Mouse (Mus musculus) midbrain, embryonic 12.5 days (tissue): ENCODE results near the gene Mtfp1. TPM values are rescaled to one million over a fixed set of nuclear protein-coding genes. Genes with fewer than 3 reads are reported as not detected.

ENCODE experiments used
- ATAC-seq: fragments of 200-750 bp; cut with Nextera tagmentation; 2 replicates; pipeline ENCODE4 v1.8.0; 2017; ENCODE audit warnings: low read depth, moderate TSS enrichment, moderate library complexity; ENCODE audit not compliant: low FRiP score
- H3K27ac ChIP-seq: fragments of 300-500 bp; sonication (generic); replicated peaks from 2 replicates; pipeline ENCODE4 v1.5.1; 2016; ENCODE audit warnings: mild to moderate bottlenecking
- H3K27me3 ChIP-seq: fragments of 300-500 bp; sonication (generic); 2 replicates; pipeline ENCODE4 v1.6.1; 2016; ENCODE audit warnings: mild to moderate bottlenecking
- H3K36me3 ChIP-seq: fragments of 300-500 bp; sonication (generic); 2 replicates; pipeline ENCODE4 v1.6.1; 2016
- H3K4me1 ChIP-seq: fragments of 300-500 bp; sonication (generic); 2 replicates; pipeline ENCODE4 v1.6.1; 2016
- H3K4me2 ChIP-seq: fragments of 300-500 bp; sonication (generic); replicated peaks from 2 replicates; pipeline ENCODE4 v1.6.1; 2016; ENCODE audit warnings: mild to moderate bottlenecking, moderate library complexity
- H3K4me3 ChIP-seq: fragments of 300-500 bp; sonication (generic); 2 replicates; pipeline ENCODE4 v1.5.1; 2016; ENCODE audit warnings: mild to moderate bottlenecking
- H3K9ac ChIP-seq: fragments of 300-500 bp; sonication (generic); replicated peaks from 2 replicates; pipeline ENCODE4 v1.6.1; 2016; ENCODE audit warnings: mild to moderate bottlenecking, moderate library complexity
- H3K9me3 ChIP-seq: fragments of 300-500 bp; sonication (generic); 2 replicates; pipeline ENCODE4 v1.6.1; 2016; ENCODE audit warnings: mild to moderate bottlenecking
- WGBS: fragments of 180-500 bp; shearing (Covaris S2); methylation state at CpG from one replicate; pipeline ENCODE4 v1.1.7; 2016; 5-methylcytosine and 5-hydroxymethylcytosine counted together
- microRNA-seq: library from miRNA; unstranded; fragments of <30 nt; microRNA quantifications from one replicate; pipeline ENCODE4, GENCODE M21; 2017
- polyA plus RNA-seq: library from polyadenylated mRNA; unstranded; fragments of >200 nt; fragmentation: Nextera tagmentation; extraction: Ambion mirVana; gene quantifications from 2 replicates; pipeline ENCODE4 v1.2.1, GENCODE M21; 2016

Mtfp1 gene
- polyA plus RNA-seq, 1 experiment from 2014 or later: 5.9 TPM

DNA sequence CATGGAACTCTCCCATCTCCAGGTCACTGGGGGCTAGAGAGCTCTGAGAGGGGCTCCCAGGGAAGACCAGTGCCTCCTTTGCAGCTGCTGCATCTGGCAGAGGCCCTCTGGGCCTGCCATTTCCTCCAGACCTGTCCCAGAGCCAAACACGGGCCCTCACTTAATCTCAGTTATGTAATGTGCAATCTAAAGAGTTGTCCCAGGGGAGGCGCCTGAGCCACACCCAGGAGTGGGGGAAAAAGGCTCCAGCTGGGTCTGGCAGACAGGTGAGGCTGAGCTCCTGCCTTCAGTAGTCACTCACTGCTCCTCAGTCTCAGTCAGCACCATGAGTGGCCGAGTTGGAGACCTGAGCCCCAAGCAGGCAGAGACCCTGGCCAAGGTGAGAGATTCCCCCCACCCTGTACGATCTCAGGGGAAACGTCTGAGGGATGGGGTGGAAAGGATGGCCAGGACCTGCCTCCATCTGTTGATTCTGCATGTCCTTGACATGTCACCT is 30.6 kb downstream of the Mtfp1 start, which contains the start of gene Sec14l3:
Sec14l3 (plus strand) TSS at position 215 of the 496 bp plus-strand sequence.
- Histone ChIP-seq H3K4me1 (no peaks in the 10 kb centered on the region), H3K4me2 (no peak within 1 kb of the TSS), H3K9ac (no peak within 1 kb of the TSS), H3K27me3 (no peaks in the 10 kb centered on the region), H3K27ac (no peak within 1 kb of the TSS), H3K36me3 (no peaks in the 10 kb centered on the region), H3K9me3 (no peaks in the 10 kb centered on the region), H3K4me3 (no peak within 1 kb of the TSS)
- no peak for ATAC-seq
- WGBS: 75% methylated on average over 5 of the region's 5 CpGs

DNA sequence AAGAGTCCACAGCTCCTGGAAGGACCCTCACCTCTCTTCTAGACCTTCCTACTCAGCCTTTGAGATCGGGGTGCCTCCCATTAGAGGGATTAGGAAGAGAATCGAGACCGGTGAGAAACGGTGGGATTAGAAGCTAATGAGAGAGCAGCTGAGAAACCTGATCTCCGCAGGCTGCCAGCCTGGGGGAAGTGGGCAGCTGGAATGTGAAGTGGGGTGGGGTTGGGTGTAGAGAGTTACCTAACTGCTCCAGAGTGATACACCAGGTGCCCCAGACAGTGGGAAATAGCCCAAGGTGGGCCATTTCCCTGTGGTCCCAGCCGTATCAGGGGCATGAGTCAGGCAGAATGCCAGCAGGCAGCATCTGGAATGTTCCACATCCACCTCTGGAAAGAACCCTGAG is 32.3 kb downstream of the Mtfp1 start:
- Histone ChIP-seq H3K4me1 (no peaks in the 10 kb centered on the region), H3K9ac (no peak overlapping the region), H3K9me3 (no peaks in the 10 kb centered on the region), H3K27ac (no peak overlapping the region), H3K4me3 (no peak overlapping the region), H3K36me3 (no peaks in the 10 kb centered on the region), H3K27me3 (no peaks in the 10 kb centered on the region), H3K4me2 (no peak overlapping the region)
- 42% methylated on average over 6 of the region's 6 CpGs for WGBS
- no peak for ATAC-seq

DNA sequence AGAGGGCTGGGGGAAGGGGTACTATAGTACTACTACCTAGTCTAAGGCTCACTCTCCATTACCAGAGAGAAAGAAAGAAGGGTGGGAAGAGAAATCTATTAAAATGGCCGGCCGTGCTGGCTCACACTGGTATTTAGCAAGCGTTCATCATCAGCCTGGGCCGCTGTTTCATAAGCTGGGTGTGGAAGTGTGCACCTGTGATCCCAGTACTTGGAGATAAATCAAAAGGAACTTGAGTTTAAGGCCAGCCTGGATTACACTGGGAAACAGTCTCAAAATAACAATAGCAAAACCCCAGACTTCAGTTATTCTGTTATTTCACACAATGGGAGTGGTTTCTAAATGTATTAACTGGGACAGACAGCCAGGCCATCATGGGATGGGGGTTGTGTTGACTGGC is 32.7 kb downstream of the Mtfp1 start:
- no peak overlapping the region for H3K9ac ChIP-seq
- no peak for ATAC-seq
- H3K4me1 ChIP-seq: no peaks in the 10 kb centered on the region
- no peak overlapping the region for H3K4me2 ChIP-seq
- H3K27me3 ChIP-seq: no peaks in the 10 kb centered on the region
- H3K4me3 ChIP-seq: no peak overlapping the region
- no peaks in the 10 kb centered on the region for H3K36me3 ChIP-seq
- 89% methylated on average over 4 of the region's 4 CpGs for WGBS
- H3K9me3 ChIP-seq: no peaks in the 10 kb centered on the region
- H3K27ac ChIP-seq: no peak overlapping the region

DNA sequence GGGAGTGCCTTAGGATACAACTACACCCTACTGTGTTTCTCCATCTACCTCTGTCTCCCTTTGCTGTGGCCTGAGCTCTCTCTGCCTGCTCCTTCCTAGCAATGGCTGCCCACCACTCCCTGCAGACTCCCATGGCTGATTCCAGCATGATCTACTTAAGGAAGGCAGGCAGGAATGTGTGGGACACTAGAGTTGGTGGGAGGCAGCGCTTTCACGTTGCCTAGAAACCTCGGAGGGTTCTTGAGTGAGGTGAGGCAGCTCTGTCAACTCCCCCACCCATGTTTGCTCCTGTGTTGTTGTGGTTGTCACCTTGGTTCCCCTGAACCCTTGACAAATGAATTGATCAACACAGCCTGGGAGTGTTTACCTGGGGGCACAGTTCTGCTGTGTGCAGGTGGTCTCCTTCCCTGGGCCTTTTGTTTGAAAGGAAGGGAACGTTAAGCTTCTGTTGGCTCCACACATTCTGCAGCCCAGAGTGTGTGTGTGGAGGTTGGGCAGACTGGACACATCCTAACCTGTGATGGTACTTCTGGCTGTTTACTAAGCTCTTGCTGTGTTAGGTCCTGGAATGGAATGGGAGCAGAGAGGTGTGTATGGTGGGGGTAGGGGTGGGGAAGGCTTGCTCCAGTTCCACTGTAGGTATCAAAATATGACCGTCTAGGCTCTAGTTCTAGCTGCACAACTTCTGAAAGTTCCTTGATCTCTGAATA is 34.2 kb downstream of the Mtfp1 start:
- ATAC-seq: no peak
- Histone ChIP-seq H3K4me1 (no peaks in the 10 kb centered on the region), H3K9me3 (no peaks in the 10 kb centered on the region), H3K27ac (no peak overlapping the region), H3K4me3 (no peak overlapping the region), H3K36me3 (no peaks in the 10 kb centered on the region), H3K4me2 (no peak overlapping the region), H3K27me3 (no peaks in the 10 kb centered on the region), H3K9ac (no peak overlapping the region)
- WGBS: 77% methylated on average over 5 of the region's 5 CpGs

DNA sequence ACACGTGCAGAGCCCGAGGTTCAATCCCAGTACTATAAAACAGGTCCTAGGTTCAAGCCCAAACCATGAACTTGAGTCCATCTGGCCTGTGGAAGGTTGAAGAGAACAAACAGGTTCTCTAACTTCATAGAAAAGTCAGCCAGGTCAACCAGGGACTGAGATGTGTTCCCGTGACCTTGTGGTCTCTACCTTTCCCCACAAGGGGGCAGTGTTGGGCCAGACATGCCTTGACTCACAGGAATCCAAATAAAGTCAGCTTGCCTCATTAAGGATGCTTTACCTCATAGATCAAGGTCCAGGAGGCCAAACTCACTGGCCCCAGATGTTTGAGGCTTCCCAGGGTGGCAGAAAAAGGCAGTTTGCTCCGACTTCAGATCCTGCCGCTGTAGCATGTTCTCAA is 41.7 kb downstream of the Mtfp1 start:
- Histone ChIP-seq H3K27me3 (no peaks in the 10 kb centered on the region), H3K36me3 (no peaks in the 10 kb centered on the region), H3K4me2 (no peak overlapping the region), H3K9me3 (no peaks in the 10 kb centered on the region), H3K9ac (no peak overlapping the region), H3K4me3 (no peak overlapping the region), H3K27ac (no peak overlapping the region), H3K4me1 (no peaks in the 10 kb centered on the region)
- WGBS: 23% methylated on average over 5 of the region's 5 CpGs
- no peak for ATAC-seq

GRCm38 (mm10) chr11:4048438-4048837 is 46.8 kb downstream of the Mtfp1 start:
- H3K4me1 ChIP-seq: no peaks in the 10 kb centered on the region
- no peak for ATAC-seq
- H3K9me3 ChIP-seq: no peaks in the 10 kb centered on the region
- H3K27me3 ChIP-seq: 0 out of 2 replicates have a peak, but pooled peaks cover 3% of the 10 kb centered on the region
- H3K27ac ChIP-seq: no peak overlapping the region
- 85% methylated on average over 6 of the region's 6 CpGs for WGBS
- H3K4me3 ChIP-seq: no peak overlapping the region
- no peaks in the 10 kb centered on the region for H3K36me3 ChIP-seq
- H3K9ac ChIP-seq: no peak overlapping the region
- no peak overlapping the region for H3K4me2 ChIP-seq

DNA sequence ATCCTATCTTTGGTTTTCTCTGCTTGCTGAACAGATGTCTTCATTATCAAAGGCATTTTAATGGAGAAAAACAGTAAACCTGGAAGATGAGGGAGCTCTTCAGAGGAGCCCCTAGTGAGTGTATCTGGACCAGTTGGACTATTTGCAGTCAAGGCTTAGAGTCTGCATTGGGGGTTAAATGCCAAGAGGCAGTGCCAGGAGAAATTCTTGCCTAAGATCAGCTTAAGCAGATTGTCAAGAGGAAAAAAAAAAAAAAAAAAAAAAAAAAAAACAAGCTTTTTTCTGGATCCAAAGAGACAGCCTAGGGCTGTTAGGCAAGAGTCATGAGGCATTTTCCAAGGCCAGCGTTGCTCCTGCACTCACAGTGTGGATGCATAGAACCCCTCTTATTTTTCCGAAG is 47.5 kb downstream of the Mtfp1 start:
- no peak overlapping the region for H3K4me2 ChIP-seq
- no peak for ATAC-seq
- H3K4me1 ChIP-seq: no peaks in the 10 kb centered on the region
- 0 out of 2 replicates have a peak, but pooled peaks cover 3% of the 10 kb centered on the region for H3K27me3 ChIP-seq
- H3K9ac ChIP-seq: no peak overlapping the region
- H3K9me3 ChIP-seq: no peaks in the 10 kb centered on the region
- no peak overlapping the region for H3K4me3 ChIP-seq
- 84% methylated on average over 2 of the region's 2 CpGs for WGBS
- no peaks in the 10 kb centered on the region for H3K36me3 ChIP-seq
- H3K27ac ChIP-seq: no peak overlapping the region

DNA sequence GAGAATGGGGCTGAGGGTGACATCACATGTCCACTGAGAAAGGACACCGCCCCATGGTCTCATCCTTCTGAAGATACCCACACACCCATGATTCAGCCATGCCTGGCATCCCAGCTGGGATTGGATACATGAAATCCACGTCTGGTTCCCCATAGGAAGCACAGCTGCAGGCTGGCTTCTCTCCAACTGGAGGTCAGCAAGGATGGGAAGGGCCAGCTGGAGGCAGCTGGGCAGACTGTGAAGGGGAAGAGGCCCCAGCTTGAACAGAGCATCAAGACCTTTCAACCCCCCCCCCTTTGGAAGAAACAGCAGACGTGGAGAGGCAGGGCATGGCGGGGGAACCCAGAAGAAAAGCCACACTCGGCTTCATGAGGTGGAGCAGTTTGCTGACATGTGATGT is 48.7 kb downstream of the Mtfp1 start:
- Histone ChIP-seq H3K36me3 (no peaks in the 10 kb centered on the region), H3K4me2 (no peak overlapping the region), H3K27me3 (0 out of 2 replicates have a peak, but pooled peaks cover 3% of the 10 kb centered on the region), H3K9ac (no peak overlapping the region), H3K4me3 (no peak overlapping the region), H3K9me3 (no peaks in the 10 kb centered on the region), H3K4me1 (no peaks in the 10 kb centered on the region), H3K27ac (no peak overlapping the region)
- ATAC-seq: no peak
- 76% methylated on average over 5 of the region's 5 CpGs for WGBS

- Histone ChIP-seq H3K9me3 (no peaks in the 10 kb centered on the region), H3K9ac (no peak overlapping the region), H3K4me3 (no peak overlapping the region), H3K4me1 (no peaks in the 10 kb centered on the region), H3K4me2 (no peak overlapping the region), H3K27ac (no peak overlapping the region), H3K27me3 (0 out of 2 replicates have a peak, but pooled peaks cover 3% of the 10 kb centered on the region), H3K36me3 (no peaks in the 10 kb centered on the region)
- ATAC-seq: no peak
- 86% methylated on average over 7 of the region's 7 CpGs for WGBS
Observed at GRCm38 (mm10) chr11:4043081-4043480, 52.2 kb downstream of the Mtfp1 start.

Small RNA genes lying within 50 kb of the gene (microRNA-seq; reads per million reads assigned to microRNA genes)
- gene Mir3060: 9.1 reads per million, percentile 25 among the genes with 10 or more reads in this experiment

Other genes with a start within 250 kb of the Mtfp1 start
- gene Osbp2, start 231.5 kb downstream of the Mtfp1 start, polyA plus RNA-seq: 5.1 and 5.3 TPM in 2 replicates
- 0.74 and 1.1 TPM in 2 replicates for gene 4921536K21Rik, start 200.3 kb downstream of the Mtfp1 start, polyA plus RNA-seq
- 29.4 and 29.9 TPM in 2 replicates for gene Dusp18, start 200.2 kb downstream of the Mtfp1 start, polyA plus RNA-seq
- gene Slc35e4, start 180.8 kb downstream of the Mtfp1 start, polyA plus RNA-seq: 6.7 and 7.8 TPM in 2 replicates
- gene Tcn2, start 163.3 kb downstream of the Mtfp1 start, polyA plus RNA-seq: 23.2 and 27.0 TPM in 2 replicates
- gene Pes1, start 131.5 kb downstream of the Mtfp1 start, polyA plus RNA-seq: 71.2 and 75.3 TPM in 2 replicates
- 0.20 and 0.26 TPM in 2 replicates for gene 4930556J24Rik, start 118.7 kb downstream of the Mtfp1 start, polyA plus RNA-seq
- 0.65 and 0.80 TPM in 2 replicates for gene Gal3st1, start 111.8 kb downstream of the Mtfp1 start, polyA plus RNA-seq
- gene Sec14l4, start 64.0 kb downstream of the Mtfp1 start, polyA plus RNA-seq: not detected in 2 replicates
- not detected in 2 replicates for gene Sec14l3, start 30.6 kb downstream of the Mtfp1 start, polyA plus RNA-seq
- gene Sec14l2, start 28.0 kb upstream of the Mtfp1 start, polyA plus RNA-seq: 3.0 and 3.2 TPM in 2 replicates
- gene Rnf215, start 39.8 kb upstream of the Mtfp1 start, polyA plus RNA-seq: 36.8 and 37.5 TPM in 2 replicates
- 8.1 and 9.8 TPM in 2 replicates for gene Ccdc157, start 64.8 kb upstream of the Mtfp1 start, polyA plus RNA-seq
- gene Sf3a1, start 64.9 kb upstream of the Mtfp1 start, polyA plus RNA-seq: 83.3 and 85.2 TPM in 2 replicates
- 27.5 and 28.7 TPM in 2 replicates for gene Tbc1d10a, start 91.3 kb upstream of the Mtfp1 start, polyA plus RNA-seq
- gene Castor1, start 122.8 kb upstream of the Mtfp1 start, polyA plus RNA-seq: 2.1 and 2.9 TPM in 2 replicates
- gene Osm, start 141.0 kb upstream of the Mtfp1 start, polyA plus RNA-seq: not detected in 2 replicates
- 0.05 TPM in 1 of 2 replicates, not detected in the other for gene Lif, start 162.1 kb upstream of the Mtfp1 start, polyA plus RNA-seq